Mouse (Mus musculus) kidney, adult 2 months (tissue): ENCODE measurements at regions not wholly inside any gene's neighbourhood (a gene's known extent, or its start where the extent isn't known, plus 50 kb on each side); places are given as distances from the start of the nearest gene placed in this dataset.

ENCODE experiments used
- CTCF ChIP-seq: fragments of 200-500 bp; conservative IDR thresholded peaks from 2 replicates; pipeline ENCODE4 v1.5.1; 2011; ENCODE audit warnings: low read depth, mild to moderate bottlenecking, control low read depth, low read length, moderate library complexity, mixed read lengths; ENCODE audit not compliant: insufficient read depth, insufficient read length
- POLR2A ChIP-seq: fragments of 200-500 bp; IDR thresholded peaks from one replicate; pipeline ENCODE4 v1.6.1; 2011; ENCODE audit warnings: low read depth, low read length, control low read depth

- TF ChIP-seq CTCF (no peak), POLR2A (no peak)
These were observed 279.7 kb upstream of the Slc10a2 start for GRCm38 (mm10) chr8:5384851-5385250.
